Mouse (Mus musculus): Measurements from ENCODE around the gene Uox. TPM values are rescaled to one million over a fixed set of nuclear protein-coding genes. Genes with fewer than 3 reads are reported as not detected.

The Uox gene
- polyA plus RNA-seq, 1 experiment from 2014 or later: not detected

DNA sequence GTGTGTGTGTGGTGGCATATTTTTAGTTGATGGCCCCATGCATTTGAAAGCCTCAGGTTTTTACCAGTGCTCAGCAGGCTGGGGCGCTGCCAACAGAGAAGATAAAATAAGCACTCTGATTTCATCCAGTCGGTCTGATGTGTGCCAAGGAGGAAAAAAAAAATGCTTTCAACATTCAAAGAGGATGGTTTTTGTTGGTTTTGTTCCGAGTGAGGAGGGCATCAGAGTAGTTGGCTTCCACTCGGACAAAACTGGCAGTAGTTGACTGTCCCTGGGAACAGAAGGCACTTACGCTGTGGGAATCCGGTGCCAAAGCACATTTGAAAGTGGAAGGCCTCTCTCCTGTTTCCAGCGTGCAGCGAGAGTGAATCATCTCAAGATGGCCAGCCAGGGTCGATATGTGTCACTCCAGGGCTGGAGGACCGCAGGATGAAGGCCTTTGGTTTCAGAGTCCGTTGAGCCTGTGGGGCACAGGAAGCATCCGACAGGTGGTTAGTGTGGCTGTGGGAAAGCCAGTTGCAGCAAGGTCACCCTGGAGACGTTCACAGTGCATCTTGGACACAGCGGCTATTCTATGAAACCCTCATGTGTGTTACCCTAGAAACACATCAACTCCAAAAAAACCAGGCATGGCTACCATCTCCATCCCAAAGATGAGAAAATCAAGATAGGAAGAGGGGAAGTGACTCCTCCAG, 50.5 kb downstream of the Uox start:
- WGBS: 85% methylated on average over 14 of the region's 14 CpGs
- ATAC-seq (ENCODE audit: insufficient number of reproducible peaks, insufficient read depth, low FRiP score, low read depth): no peak

DNA sequence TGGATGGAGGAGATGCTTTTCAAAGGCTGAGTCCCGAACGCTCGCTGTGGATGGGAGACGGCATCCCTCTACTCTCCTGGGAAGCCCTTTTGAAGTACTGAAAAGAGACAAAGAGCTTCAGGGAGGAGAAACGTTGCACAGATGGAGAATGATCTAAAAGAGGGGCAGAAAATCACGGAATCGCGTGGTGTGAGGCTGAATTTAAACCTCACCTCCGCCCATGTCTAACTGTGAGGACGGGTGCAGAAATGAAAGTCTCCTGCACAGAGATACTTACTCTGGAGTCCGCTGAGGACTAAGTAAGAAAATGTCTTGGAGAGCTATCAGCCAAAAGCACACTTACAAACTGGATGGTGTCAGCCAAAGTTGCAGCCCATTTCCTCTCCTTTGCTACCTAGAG, 51.7 kb downstream of the Uox start:
- H3K4me1 ChIP-seq (ENCODE audit: control insufficient read depth, insufficient read depth, low read length): no peaks in the 10 kb centered on the region
- no peak for ATAC-seq (ENCODE audit: insufficient number of reproducible peaks, insufficient read depth, low FRiP score, low read depth)
- H3K4me2 ChIP-seq (replicated peaks; ENCODE audit: low read depth, low read length): no peak overlapping the region
- no peaks in the 10 kb centered on the region for H3K36me3 ChIP-seq (ENCODE audit: control insufficient read depth, insufficient read depth, low read length)
- no peaks in the 10 kb centered on the region for H3K27me3 ChIP-seq (ENCODE audit: control insufficient read depth, insufficient read depth, low read length)
- no peak overlapping the region for H3K4me3 ChIP-seq (ENCODE audit: low read depth, low read length)
- H3K27ac ChIP-seq (ENCODE audit: low read length): no peak overlapping the region
- no peak overlapping the region for H3K9ac ChIP-seq (replicated peaks; ENCODE audit: low read depth, low read length)
- no peaks in the 10 kb centered on the region for H3K9me3 ChIP-seq (ENCODE audit: control insufficient read depth, low read depth, low read length)
- 84% methylated on average over 11 of the region's 11 CpGs for WGBS

More for the DNA sequence above, 50.5 kb downstream of the Uox start:
- no peaks in the 10 kb centered on the region for H3K36me3 ChIP-seq (ENCODE audit: control insufficient read depth, insufficient read depth, low read length)
- H3K4me3 ChIP-seq (ENCODE audit: low read depth, low read length): no peak overlapping the region
- H3K9ac ChIP-seq (replicated peaks; ENCODE audit: low read depth, low read length): no peak overlapping the region
- no peaks in the 10 kb centered on the region for H3K9me3 ChIP-seq (ENCODE audit: control insufficient read depth, low read depth, low read length)
- no peaks in the 10 kb centered on the region for H3K4me1 ChIP-seq (ENCODE audit: control insufficient read depth, insufficient read depth, low read length)
- no peak overlapping the region for H3K27ac ChIP-seq (ENCODE audit: low read length)
- no peak overlapping the region for H3K4me2 ChIP-seq (replicated peaks; ENCODE audit: low read depth, low read length)
- no peaks in the 10 kb centered on the region for H3K27me3 ChIP-seq (ENCODE audit: control insufficient read depth, insufficient read depth, low read length)

DNA sequence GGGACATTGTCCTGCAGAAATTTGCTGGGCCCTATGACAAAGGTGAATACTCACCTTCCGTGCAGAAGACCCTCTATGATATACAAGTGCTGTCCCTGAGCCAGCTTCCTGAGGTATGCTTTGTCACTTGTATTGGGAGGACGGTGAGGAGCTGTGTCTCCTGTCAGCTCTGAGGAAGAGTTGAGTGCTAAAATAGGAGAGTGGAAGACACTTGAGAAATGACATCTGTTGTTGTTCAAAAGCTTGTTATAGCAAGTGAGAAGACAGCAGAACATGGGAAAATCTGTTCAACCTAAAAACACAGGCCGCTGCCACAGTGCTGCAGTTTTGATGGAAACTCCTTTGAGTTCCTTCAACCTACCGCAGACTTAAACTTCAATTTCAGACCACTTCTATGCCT, 55.5 kb downstream of the Uox start:
- Histone ChIP-seq H3K9ac (replicated peaks; ENCODE audit: low read depth, low read length) (no peak overlapping the region), H3K27me3 (ENCODE audit: control insufficient read depth, insufficient read depth, low read length) (no peaks in the 10 kb centered on the region), H3K4me1 (ENCODE audit: control insufficient read depth, insufficient read depth, low read length) (no peaks in the 10 kb centered on the region), H3K27ac (ENCODE audit: low read length) (no peak overlapping the region), H3K36me3 (ENCODE audit: control insufficient read depth, insufficient read depth, low read length) (no peaks in the 10 kb centered on the region), H3K4me2 (replicated peaks; ENCODE audit: low read depth, low read length) (no peak overlapping the region), H3K9me3 (ENCODE audit: control insufficient read depth, low read depth, low read length) (no peaks in the 10 kb centered on the region), H3K4me3 (ENCODE audit: low read depth, low read length) (no peak overlapping the region)
- ATAC-seq (ENCODE audit: insufficient number of reproducible peaks, insufficient read depth, low FRiP score, low read depth): no peak
- WGBS: 83% methylated on average over 4 of the region's 4 CpGs

DNA sequence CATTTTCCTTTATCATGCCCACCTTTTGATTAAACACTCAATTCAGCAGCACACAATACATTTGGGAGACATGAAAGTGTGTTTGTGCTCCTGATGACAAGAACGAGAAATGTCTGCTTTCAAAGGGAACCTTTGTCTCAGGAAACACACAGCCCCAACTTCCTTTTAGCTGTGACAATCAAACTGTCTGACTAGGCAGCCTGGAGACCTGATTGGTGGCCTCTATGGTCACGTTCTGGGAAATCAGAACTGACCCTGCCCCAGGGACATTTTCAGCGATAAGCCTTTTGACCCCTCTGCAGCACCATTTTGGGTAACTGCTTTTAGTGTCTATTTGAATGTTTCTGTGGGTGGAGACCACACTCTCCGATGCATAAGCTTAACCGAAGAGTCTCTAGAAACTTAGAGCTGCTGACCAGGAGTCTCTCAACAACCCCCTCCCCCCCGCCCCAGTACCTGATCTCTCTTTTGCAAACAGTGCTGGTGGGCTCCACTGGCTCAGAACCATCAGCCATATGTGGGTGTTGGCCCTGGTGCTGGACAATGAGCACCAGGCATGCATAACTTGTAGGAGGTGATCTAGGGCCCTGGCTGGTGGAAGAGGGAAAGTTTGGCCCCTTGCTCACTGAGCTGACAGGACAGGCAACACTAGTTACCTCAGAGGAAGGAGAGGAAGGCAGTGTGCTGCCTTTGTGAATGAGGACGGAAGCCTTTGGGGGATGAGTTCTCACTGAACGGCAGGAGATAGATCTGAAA, 58.2 kb downstream of the Uox start:
- WGBS: 73% methylated on average over 8 of the region's 8 CpGs
- H3K27ac ChIP-seq (ENCODE audit: low read length): no peak overlapping the region
- no peak for ATAC-seq (ENCODE audit: insufficient number of reproducible peaks, insufficient read depth, low FRiP score, low read depth)
- H3K9me3 ChIP-seq (ENCODE audit: control insufficient read depth, low read depth, low read length): no peaks in the 10 kb centered on the region
- H3K4me1 ChIP-seq (ENCODE audit: control insufficient read depth, insufficient read depth, low read length): no peaks in the 10 kb centered on the region
- no peaks in the 10 kb centered on the region for H3K36me3 ChIP-seq (ENCODE audit: control insufficient read depth, insufficient read depth, low read length)
- H3K9ac ChIP-seq (replicated peaks; ENCODE audit: low read depth, low read length): no peak overlapping the region
- H3K4me3 ChIP-seq (ENCODE audit: low read depth, low read length): no peak overlapping the region
- H3K27me3 ChIP-seq (ENCODE audit: control insufficient read depth, insufficient read depth, low read length): no peaks in the 10 kb centered on the region
- H3K4me2 ChIP-seq (replicated peaks; ENCODE audit: low read depth, low read length): no peak overlapping the region

DNA sequence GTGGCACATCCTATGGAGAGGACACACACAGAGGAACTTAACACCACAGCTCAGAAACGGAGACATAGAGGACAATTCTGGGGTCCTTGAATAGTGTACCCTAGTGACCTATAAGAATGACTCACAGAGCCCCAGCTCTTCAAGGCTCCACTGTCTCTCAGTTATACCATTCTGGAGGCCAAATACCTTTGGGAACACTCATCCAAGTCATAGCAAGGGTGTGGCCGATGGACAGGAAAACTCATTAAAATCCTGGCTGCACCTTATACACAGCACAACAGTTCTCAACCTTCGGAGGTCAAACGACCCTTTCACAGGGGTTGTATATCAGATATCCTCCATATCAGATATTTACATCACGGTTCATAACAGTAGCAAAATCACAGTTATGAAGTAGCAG, 62.3 kb downstream of the Uox start:
- Histone ChIP-seq H3K36me3 (ENCODE audit: control insufficient read depth, insufficient read depth, low read length) (no peaks in the 10 kb centered on the region), H3K4me2 (replicated peaks; ENCODE audit: low read depth, low read length) (no peak overlapping the region), H3K9ac (replicated peaks; ENCODE audit: low read depth, low read length) (no peak overlapping the region), H3K27me3 (ENCODE audit: control insufficient read depth, insufficient read depth, low read length) (no peaks in the 10 kb centered on the region), H3K4me1 (ENCODE audit: control insufficient read depth, insufficient read depth, low read length) (no peaks in the 10 kb centered on the region), H3K27ac (ENCODE audit: low read length) (no peak overlapping the region), H3K4me3 (ENCODE audit: low read depth, low read length) (no peak overlapping the region), H3K9me3 (ENCODE audit: control insufficient read depth, low read depth, low read length) (no peaks in the 10 kb centered on the region)
- ATAC-seq (ENCODE audit: insufficient number of reproducible peaks, insufficient read depth, low FRiP score, low read depth): no peak
- WGBS: 83% methylated on average over 5 of the region's 5 CpGs

DNA sequence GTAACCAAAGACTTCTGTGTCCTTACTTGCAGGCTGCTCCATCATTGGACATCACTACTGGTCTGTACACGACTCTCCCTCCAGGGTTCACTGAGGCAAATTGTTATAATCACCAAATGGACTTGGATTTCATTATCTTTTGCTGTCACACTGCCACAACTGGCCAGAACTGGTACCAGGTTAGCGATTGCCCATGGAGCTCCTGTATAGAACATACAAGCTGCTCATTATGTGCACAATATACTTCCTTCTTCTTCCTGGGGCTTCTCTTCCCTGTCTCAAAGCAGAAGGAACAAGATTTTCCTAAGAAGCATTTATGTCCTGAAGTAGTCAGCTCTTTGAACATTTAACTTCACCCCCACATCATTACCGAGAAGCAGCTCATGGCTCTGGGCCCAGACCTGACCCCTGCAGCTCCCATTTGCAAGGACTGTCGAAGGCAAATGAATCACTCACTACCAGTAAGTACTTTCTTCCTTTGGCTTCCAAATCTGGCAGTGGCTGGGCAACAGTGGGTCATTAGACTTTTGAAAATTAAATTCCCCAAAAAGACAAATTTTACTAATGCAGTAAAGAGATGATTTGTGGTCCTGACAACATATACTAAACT, 71.7 kb downstream of the Uox start:
- Histone ChIP-seq H3K27me3 (ENCODE audit: control insufficient read depth, insufficient read depth, low read length) (no peaks in the 10 kb centered on the region), H3K4me1 (ENCODE audit: control insufficient read depth, insufficient read depth, low read length) (no peaks in the 10 kb centered on the region), H3K36me3 (ENCODE audit: control insufficient read depth, insufficient read depth, low read length) (no peaks in the 10 kb centered on the region), H3K27ac (ENCODE audit: low read length) (no peak overlapping the region), H3K4me2 (replicated peaks; ENCODE audit: low read depth, low read length) (no peak overlapping the region), H3K9ac (replicated peaks; ENCODE audit: low read depth, low read length) (no peak overlapping the region), H3K9me3 (ENCODE audit: control insufficient read depth, low read depth, low read length) (no peaks in the 10 kb centered on the region), H3K4me3 (ENCODE audit: low read depth, low read length) (no peak overlapping the region)
- WGBS: 44% methylated on average over 4 of the region's 4 CpGs
- ATAC-seq (ENCODE audit: insufficient number of reproducible peaks, insufficient read depth, low FRiP score, low read depth): no peak

DNA sequence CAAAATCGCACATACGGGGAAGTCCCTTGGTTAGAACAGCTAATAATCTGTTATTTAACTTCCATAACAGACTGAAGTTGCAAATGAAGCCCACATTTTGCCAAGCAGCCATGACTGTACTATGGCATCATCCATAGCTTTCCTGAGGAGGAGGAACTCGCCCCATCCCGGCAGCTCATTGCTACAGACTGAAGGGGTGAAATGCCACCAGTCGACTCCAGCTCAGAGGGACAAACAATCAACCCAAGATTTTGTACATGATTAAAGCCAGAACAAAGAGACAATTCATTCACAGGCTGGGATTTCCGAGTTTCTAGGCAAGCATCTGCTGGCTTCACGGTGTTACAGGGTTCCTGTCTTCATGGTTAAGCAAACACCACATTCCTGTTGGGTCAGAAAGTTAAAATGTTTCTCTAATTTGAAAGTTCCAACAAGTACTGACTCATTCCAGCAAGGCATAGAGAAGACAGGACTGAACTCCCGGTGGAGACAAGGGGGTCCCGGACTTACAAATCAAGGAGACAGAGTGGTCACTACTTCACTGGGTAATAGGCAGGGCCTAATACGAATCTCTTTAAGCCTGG, 79.2 kb downstream of the Uox start:
- no peaks in the 10 kb centered on the region for H3K4me1 ChIP-seq (ENCODE audit: control insufficient read depth, insufficient read depth, low read length)
- H3K36me3 ChIP-seq (ENCODE audit: control insufficient read depth, insufficient read depth, low read length): no peaks in the 10 kb centered on the region
- ATAC-seq (ENCODE audit: insufficient number of reproducible peaks, insufficient read depth, low FRiP score, low read depth): no peak
- H3K4me2 ChIP-seq (replicated peaks; ENCODE audit: low read depth, low read length): no peak overlapping the region
- no peak overlapping the region for H3K27ac ChIP-seq (ENCODE audit: low read length)
- no peaks in the 10 kb centered on the region for H3K27me3 ChIP-seq (ENCODE audit: control insufficient read depth, insufficient read depth, low read length)
- WGBS: 66% methylated on average over 10 of the region's 10 CpGs
- no peaks in the 10 kb centered on the region for H3K9me3 ChIP-seq (ENCODE audit: control insufficient read depth, low read depth, low read length)
- H3K4me3 ChIP-seq (ENCODE audit: low read depth, low read length): no peak overlapping the region
- H3K9ac ChIP-seq (replicated peaks; ENCODE audit: low read depth, low read length): no peak overlapping the region

DNA sequence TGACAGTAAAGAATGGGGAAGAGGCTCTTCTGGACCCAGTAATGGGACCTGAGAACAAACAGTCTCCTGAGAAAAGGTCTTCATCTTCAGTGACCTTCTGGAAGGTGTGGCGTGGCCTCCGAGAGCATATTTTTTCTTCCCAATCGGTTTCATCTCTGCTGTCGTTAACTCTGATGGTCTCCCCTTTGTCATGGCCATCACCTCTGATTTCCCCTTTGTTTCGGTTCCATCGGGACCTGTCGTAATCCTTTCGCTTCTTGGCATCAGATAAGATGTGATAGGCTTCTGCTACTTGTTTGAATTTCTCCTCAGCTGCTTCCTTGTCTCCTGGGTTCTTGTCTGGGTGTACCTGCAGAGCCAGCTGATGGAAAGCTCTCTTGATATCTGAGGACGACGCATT, 80.5 kb downstream of the Uox start:
- no peak overlapping the region for H3K4me2 ChIP-seq (replicated peaks; ENCODE audit: low read depth, low read length)
- H3K4me1 ChIP-seq (ENCODE audit: control insufficient read depth, insufficient read depth, low read length): no peaks in the 10 kb centered on the region
- no peaks in the 10 kb centered on the region for H3K9me3 ChIP-seq (ENCODE audit: control insufficient read depth, low read depth, low read length)
- H3K9ac ChIP-seq (replicated peaks; ENCODE audit: low read depth, low read length): no peak overlapping the region
- H3K27ac ChIP-seq (ENCODE audit: low read length): no peak overlapping the region
- 93% methylated on average over 10 of the region's 10 CpGs for WGBS
- H3K36me3 ChIP-seq (ENCODE audit: control insufficient read depth, insufficient read depth, low read length): no peaks in the 10 kb centered on the region
- H3K4me3 ChIP-seq (ENCODE audit: low read depth, low read length): no peak overlapping the region
- no peak for ATAC-seq (ENCODE audit: insufficient number of reproducible peaks, insufficient read depth, low FRiP score, low read depth)
- no peaks in the 10 kb centered on the region for H3K27me3 ChIP-seq (ENCODE audit: control insufficient read depth, insufficient read depth, low read length)

All from stomach, embryonic 14.5 days (tissue).